Mouse (Mus musculus) left cerebral cortex, postnatal 10 days (tissue): ENCODE data around the gene Abcb1a. TPM values are rescaled to one million over a fixed set of nuclear protein-coding genes. Genes with fewer than 3 reads are reported as not detected.

Experiments used
- DNase-seq, 2 experiments: peaks; one replicate each; pipeline ENCODE4 v3.0.0; 2021 to 2022; ENCODE audit warnings: low spot score in 2 of 2, mixed read lengths in 1 of 2; ENCODE audit errors: extremely low spot score in 1 of 2
- intact Hi-C: fragments of 180-260 bp; cut with DNase I; formaldehyde crosslinking; loops from one replicate; pipeline ENCODE4 v1.15.1; 2025
- total RNA-seq, 2 experiments: library from RNA; stranded (reverse); gene quantifications; 2 replicates each; pipeline ENCODE4 v1.2.3; 2021

Abcb1a gene
- total RNA-seq = 10 to 100 TPM; 10.3 to 12.6 TPM

DNA sequence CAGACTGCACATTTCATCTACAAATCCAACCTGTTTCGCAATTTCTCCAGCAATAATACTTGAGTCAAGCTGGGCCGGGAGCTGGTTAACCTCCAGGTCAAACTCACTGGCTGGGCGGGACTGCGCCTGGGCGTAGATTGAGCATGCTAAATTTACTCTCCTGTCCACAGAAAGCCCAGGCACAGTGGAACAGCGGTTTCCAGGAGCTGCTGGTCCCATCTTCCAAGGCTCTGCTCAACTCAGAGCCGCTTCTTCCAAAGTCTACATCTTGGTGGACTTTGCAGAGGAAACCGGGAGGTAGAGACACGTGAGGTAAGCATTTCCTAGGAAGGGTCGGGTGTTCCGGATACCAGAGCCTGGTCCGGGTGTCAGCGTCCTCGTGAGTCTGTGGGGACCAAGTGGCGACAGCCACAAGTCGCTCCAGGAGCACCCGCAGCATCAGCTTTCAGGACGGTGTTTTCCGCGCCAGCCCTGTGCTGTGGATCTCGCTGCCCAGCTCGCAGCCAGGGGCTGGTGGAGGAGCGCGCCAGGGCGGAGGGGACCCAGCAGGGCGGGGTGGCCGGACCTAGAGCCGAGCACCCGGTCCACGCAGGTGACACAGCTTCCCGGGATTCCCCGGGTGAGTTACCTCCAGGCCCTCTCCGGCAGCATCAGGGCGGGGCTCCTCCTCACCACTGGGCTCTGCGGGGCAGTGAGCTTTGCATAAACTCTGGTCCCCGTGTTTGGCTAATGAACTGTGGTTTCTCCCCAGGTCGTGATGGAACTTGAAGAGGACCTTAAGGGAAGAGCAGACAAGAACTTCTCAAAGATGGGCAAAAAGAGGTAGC, at the start of gene Abcb1a:
Gene Abcb1a (plus strand): TSS at position 167 of the 827 bp plus-strand sequence.
- intact Hi-C loops = no loop called here
- peak in 1 of 2 experiments; percentile 29 for DNase-seq

DNA sequence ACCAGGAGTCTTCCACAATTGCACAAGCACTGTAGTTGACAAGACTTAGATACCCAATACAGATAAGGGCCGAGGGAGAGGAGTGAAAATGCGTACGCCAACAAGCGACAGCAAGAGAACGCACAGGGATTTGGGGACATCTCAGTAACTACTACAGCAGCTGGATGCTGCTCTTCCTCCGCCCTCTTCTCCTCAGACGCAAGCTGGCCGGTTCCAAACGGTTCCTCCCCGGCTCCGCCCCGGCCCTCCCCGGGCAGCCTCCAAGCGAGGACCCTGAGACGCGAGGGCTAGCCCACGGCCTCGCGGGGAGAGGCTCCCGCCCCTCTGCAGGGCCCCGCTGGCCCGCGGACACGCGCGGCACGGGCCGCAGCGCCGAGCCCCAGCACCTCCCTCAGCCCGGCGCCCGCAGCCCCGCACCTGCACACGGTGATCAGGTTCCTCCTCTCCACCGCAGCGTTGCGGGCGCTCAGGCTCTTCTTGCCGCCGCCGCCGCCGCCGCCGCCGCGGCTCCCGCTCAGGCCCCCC, 37.7 kb upstream of the Abcb1a start:
- intact Hi-C loops = no loop called here
- DNase-seq = peak; percentile 44 to 76

DNA sequence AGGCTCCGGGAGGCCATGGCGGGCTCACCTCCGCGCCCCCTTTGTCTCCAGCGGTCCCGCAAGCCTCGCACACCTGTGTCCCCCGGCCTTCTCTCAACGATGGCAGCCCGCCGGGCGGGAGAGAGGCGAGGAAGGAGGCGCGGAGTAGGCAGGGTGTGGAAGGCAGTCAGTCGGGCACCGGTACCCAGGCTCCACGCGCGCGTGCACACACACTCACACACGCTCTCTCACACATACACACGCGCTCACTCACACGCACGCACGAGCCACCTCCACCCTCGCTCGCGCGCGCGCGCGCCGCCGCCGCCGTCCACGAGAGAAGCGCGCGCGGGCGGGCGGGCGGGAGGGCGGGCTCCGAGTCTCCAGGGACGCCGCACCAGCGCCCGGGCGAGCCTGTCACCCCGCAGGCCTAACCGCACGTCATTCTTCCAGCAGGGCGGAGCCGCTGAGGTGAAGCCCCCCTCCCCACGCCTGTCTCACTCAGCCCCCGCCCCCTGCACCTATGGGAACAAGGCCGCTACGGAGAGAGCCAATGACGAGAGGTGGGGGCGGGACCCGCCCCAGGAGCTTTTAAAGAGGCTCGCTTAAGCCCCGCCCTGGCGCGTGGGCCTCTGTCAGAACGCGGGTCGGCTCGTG, 37.2 kb upstream of the Abcb1a start, which contains the start of gene Rundc3b:
Gene Rundc3b (minus strand): TSS at position 357 of the 636 bp plus-strand sequence.
- peak; percentile 91 to 95 for DNase-seq
- intact Hi-C loops = no loop called here

DNA sequence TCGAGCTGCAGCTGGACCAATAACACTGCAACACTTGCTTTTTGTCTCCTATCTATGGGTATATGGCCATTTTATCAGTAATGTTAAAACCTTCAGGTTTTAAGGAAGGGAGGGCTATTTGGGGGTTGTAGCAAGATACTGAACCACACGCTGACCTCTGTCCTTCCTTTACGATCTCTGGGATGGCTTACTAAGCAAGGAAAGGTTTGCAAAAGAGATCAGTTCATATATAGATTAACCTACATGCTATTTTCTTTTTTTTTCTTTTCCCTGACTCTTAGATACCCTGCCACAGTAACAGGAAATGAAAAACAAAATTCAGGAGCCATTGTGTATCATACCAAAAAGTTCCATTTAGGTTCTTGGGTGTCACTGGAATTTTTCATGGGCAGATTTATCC, 27.0 kb upstream of the Abcb1a start:
- intact Hi-C loops = no loop called here
- DNase-seq = no peak

DNA sequence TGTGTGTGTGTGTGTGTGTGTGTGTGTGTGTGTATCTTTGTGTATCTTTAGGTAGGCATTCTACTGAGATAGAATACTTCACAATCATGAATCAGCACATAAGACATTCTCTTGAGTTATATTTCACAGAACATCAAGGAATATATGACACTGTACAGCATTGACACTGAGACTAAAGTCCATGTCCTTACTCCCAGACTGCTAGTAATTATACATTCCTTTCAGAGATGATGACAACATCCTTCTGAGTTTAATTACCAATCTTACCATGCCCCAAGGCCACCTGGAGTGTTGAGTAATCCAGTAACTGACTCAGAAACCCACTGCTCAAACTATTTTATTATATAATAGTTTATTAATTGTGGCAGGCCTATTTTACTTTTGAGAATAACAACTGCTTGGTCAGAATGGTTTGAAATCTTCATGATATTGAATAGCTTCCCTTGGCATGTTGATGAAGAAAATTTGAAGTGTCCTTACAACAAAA, 25.3 kb upstream of the Abcb1a start:
- intact Hi-C loops = no loop called here
- DNase-seq = no peak

DNA sequence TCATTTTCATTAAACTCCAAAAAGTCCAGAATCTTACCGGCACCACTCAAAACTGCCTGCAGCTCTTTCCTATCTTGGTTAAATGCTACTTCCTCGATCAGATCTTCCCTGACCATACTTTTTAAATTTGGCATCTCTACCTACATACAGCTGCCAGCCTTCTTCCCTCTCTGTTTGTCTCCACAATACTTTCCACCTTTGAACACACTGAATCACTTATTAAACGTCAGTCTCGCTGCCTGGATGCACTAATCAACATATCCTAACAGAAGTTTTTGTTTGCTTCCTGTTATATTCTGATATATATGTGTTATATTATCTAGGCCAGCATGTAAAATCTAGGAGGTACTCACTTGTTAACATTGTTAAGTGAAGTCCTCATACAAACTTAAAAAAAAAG, 11.6 kb upstream of the Abcb1a start:
- DNase-seq = no peak
- intact Hi-C loops = no loop called here

DNA sequence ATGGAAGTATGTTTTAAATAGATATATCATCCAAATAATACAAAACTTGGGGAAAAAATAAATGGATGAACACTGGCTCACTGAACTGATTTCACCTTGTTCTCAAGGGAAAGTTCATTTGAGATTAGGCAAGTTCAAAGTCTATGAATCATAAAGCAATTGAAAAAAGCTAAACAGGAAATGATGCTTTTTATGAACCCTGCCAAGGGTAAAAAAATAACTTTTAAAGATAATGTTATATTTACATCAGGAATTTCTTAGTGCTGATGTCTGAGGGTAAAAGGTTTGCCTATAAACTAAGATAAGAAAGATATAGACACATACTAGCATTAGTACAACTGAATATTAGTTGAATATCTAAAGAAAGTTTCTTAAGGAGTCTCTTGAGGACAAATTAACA, 11.1 kb upstream of the Abcb1a start:
- intact Hi-C loops = no loop called here

DNA sequence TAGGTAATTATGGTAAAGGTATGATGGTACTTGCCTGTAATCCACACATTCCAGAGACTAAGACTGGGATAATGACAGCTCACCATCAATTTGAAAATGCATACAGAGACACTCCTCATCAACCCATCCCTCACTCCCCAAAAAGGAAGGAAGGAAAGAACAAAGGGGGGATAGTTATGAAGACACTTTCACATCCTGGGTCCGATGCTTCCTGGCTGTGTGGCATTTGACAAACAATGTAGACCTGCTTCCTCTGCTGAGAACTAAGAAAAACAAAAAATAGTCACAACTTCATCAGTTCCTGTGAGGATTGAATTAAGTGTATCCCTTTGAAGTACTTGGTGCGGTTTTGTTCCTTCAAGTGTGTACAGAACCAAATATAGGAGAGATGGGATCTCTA, 7.8 kb upstream of the Abcb1a start:
- intact Hi-C loops = no loop called here

More for the DNA sequence above, 11.1 kb upstream of the Abcb1a start:
- DNase-seq = no peak

DNA sequence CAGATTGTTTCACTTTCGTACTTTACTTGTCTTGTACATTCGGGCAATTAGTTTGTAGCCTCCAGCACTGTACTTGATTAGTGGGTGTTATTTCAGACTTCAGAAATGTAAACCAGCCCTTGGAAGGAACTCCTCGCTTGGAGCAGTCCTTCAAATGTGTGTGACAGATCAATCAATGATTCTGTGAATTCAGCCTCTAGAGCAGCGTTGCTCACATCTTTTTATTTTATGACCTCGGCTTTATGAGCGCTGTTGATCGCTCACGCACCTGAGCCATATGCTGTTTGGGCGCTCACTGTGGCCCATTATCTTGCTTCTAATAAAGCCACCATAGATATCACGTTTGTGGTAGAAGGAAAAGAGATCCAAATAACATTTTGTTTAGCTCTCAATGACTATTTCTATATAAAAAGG, 868 bp downstream of the Abcb1a start:
- no peak for DNase-seq
- intact Hi-C loops = no loop called here

More for the DNA sequence above, 7.8 kb upstream of the Abcb1a start:
- DNase-seq = no peak

DNA sequence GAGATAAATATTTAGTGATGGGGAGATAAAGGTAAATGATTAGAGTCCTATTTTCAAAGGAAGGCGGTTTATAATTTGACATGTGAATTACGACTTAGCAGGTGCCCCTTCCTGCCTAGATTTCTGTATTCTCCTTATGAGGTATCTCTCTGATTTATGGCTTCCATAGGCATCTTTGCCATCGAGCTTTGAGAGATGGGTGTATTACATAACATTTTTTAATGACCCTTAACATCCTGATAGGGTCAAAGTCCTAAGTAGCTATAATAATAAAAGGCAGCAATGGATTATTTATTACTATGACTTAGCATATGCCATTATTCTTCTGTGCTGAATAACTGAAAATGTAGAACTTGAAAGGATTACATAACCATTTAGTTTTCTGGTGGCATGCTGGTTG, 4.8 kb downstream of the Abcb1a start:
- intact Hi-C loops = no loop called here

DNA sequence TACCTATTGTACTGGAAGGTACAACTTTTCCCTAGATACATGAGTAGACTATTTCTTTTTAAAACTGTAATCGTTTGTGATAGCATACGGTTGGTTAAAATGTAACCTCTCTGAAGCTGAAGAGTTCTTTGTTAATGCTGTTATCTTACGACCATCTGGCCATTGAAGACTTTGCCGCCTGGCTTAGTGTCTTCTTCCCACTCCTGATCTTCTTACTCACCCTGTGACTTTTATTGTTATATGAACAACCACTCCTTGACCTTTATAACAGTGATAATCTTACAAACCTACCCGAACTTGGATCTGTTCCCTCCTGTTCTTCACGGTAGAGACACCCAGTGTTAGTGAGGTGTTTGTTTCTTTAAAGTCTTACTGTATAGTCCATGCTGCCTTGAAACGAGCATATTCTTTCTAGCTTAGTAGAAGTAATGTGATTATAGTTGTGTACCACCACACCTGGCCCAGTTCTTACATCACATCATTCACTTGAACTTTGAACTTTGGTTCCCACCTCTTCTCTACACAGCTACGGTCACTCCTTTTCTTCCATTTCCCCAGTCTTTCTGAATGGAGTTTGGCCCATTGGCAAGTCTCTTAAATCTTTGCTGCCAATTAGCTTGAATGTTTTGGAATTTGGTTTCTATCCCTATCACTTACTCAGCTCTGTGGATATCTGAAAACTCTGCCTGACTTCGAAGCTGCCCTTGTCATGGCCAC, 8.0 kb downstream of the Abcb1a start:
- intact Hi-C loops = no loop called here
- DNase-seq = no peak

More for the DNA sequence above, 4.8 kb downstream of the Abcb1a start:
- no peak for DNase-seq

DNA sequence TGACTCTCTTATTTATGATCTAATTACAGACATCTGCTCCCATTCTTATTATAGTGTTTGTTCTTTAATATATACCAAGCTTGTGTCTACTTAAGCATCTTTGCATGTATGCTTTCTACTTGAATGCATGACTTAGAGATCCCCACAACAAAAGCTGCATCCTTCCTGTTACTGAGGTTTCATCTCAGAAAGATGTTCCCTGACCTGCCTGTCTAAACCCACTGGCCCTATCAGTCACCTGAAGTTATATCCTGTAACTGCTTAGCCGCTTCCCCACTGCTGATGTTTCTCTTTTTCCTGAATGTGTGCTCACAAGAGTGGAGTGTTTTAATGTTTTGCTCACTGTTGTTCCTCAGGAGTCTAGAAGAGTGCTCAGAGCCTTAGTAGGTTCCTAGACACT, 9.7 kb downstream of the Abcb1a start:
- intact Hi-C loops = no loop called here
- no peak for DNase-seq

DNA sequence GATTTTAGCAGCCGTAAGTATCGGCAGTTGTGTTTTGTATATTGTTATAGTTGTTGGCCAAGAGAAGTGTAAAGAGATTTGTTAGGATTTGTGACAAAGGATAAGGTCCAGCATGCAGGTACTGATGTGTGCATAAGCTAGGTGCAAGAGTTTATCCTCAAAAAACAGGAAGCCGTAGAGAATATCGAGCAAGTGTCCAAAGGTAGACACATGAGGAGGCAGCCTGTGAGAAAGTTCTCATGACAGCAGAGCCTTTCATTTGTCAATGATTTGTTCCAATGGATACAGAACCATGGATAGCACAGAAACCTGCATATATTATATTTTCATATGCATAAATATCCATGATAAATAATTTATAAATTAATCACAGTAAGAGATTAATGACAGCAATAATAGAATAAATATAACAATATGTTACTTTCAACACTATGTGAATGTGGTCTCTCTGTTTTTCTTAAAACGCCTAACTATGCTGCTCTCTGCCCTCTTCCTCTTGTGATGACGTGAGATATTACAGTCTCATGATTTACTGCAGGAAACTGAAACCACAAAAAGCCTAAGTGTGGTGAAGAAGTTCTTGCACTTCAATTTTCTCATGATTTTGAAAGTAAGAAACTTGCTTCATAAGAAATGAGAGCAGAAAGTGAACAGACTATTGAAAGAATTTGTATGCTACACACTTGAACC, 15.5 kb downstream of the Abcb1a start:
- DNase-seq = no peak
- intact Hi-C loops = no loop called here

DNA sequence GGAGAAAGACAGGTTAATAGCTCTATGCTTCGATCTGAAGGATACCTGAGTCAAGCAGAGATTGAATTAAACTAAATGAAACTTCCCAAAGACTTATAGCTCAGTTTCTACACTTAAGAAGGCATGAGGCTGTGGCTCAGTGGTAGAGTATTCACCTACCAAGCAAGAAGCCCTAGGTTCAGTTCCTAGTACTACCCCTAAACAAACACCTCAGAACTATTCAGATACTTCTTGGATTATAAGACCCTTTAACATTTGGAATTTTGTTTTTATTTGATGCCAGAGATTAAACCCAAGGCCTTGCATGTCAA, 16.0 kb downstream of the Abcb1a start:
- intact Hi-C loops = no loop called here

DNA sequence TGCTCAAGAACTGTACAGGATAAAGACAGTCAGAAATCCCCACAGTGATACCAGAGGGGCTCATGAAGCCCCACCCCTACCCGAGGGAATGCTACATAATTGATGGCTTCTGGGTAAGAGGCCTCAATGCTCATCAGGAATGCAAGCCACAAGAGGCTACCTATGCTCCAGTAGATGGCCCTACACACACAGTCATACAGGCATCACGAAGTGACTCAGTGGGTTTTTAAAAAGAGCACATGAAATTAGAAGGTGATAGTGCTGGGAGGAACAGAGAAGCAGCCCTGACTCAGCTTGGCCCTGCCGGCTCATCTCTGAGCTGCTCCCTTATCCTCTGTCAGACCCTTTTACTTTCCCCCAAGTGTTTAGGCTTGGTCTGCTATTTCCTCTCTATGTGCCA, 21.3 kb downstream of the Abcb1a start:
- intact Hi-C loops = no loop called here
- DNase-seq = no peak

More for the DNA sequence above, 16.0 kb downstream of the Abcb1a start:
- no peak for DNase-seq

DNA sequence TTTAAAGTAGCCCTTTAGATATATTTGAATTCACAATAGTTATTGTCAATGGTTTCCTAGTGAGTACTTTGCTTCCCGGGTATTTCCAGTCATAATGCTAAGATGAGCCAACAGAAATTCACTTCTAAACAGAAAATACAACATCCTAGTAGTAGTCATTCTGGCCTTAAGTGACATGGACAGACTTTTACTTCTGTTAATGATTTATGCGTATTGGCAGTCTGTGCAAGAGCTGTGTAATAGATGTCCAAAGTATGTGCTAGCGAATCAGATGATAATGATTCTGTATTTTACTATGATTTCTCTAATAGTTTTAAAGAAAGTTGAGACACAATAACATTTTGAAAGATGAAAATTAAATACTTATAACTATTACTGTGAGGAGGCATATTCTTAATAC, 23.8 kb downstream of the Abcb1a start:
- no peak for DNase-seq
- intact Hi-C loops = no loop called here

DNA sequence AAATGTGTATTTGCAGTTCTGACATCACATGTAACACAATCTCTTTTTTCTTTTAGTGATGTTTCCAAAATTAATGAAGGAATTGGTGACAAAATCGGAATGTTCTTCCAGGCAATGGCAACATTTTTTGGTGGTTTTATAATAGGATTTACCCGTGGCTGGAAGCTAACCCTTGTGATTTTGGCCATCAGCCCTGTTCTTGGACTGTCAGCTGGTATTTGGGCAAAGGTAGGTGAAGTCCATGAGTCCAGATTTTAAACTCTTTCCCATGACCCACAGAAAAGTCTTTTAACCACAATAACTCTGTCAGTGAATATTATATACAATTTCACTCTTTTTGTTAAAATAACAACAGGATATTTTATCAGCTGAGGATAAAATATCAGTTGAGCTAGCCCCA, 26.2 kb downstream of the Abcb1a start:
- intact Hi-C loops = no loop called here
- DNase-seq = no peak

DNA sequence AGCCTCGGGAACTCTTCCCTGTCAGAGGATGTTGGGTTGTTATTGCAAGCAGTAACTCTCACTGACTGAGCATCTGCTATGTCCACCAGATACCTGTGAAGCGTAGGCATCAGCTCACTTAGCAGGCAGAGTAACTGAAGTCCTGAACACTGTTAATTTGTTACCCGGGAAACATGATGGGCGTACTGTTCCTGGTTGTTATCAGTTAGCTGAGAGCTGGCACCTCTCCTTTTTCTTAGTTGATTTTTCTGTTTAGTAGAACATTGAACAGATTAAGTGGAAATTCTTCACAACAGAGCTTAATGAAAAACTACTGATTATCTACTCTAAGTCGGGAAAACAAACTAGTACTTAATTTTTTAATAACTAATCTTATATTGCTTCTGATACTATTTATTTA, 27.7 kb downstream of the Abcb1a start:
- no peak for DNase-seq
- intact Hi-C loops = no loop called here

DNA sequence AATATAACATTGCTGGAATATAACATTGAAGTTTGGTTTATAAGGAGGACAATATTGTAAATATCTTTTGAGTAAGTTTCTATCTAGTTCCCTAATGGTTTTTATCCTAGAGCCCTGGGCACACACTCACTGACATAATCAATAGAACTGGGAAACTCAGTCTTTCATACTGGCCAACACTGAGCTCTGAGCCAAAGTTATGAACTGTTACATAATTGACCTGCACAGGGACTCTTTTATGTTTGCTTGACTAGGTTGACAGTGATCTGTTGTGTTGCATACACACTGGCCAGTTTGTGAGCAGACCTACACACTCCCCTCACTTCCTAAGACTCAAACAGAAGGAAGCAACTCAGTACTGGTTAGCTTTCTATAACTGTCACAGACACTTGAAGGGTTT, 56.2 kb downstream of the Abcb1a start:
- DNase-seq = no peak
- intact Hi-C loops = no loop called here
